Mouse (Mus musculus) frontal cortex, adult 2 months (tissue): ENCODE data around the gene Egfl8. TPM values are rescaled to one million over a fixed set of nuclear protein-coding genes. Genes with fewer than 3 reads are reported as not detected.

Experiments
- DNase-seq, 2 experiments: peaks; one replicate each; pipeline ENCODE4 v3.0.0; 2022; ENCODE audit warnings: low spot score in 1 of 2; ENCODE audit errors: extremely low spot score in 1 of 2
- polyA plus RNA-seq: library from polyadenylated mRNA; depleted of rRNA; stranded (reverse); fragments of >200 nt; gene quantifications from 2 replicates; pipeline ENCODE4 v1.2.3, GENCODE M21; 2012

Egfl8 gene
- polyA plus RNA-seq, 1 experiment = 9.7 TPM

DNA sequence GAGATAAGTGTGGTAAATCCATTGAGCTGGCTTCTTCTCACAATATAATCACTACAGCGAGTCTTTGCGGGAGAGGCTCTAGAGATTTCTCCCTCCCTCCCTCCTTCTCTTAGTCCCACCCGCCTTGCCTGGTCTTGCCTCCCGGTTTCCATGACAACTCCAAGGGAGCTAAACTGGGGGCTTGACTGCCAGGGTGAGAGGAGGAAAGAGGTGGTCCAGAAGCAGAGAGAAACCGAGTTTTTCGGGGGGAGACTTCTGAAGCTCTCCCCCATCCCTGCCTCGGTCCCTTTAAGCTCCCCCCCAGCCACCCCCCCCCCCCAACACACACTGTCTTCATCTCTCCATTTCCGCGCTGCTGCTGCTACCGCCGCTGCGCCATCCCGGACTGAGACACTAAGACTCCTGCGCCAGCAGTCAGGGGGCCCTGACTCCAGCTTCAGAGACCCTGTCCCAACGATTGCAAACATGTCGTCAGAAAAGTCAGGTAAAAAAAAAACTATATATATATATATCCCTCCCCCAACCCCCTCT, 13.5 kb upstream of the Egfl8 start, which contains the start of gene Prrt1:
Gene Prrt1 (plus strand): TSS at position 313 of the 531 bp plus-strand sequence.
- peak; percentile 66 to 77 for DNase-seq

GRCm38 (mm10) chr17:34628644-34628967, 12.8 kb upstream of the Egfl8 start:
- DNase-seq = no peak

- no peak for DNase-seq
Measured at GRCm38 (mm10) chr17:34627943-34628643, 12.3 kb upstream of the Egfl8 start, which contains the start of gene Ppt2. Ppt2 (minus strand) TSS chr17:34628510.

DNA sequence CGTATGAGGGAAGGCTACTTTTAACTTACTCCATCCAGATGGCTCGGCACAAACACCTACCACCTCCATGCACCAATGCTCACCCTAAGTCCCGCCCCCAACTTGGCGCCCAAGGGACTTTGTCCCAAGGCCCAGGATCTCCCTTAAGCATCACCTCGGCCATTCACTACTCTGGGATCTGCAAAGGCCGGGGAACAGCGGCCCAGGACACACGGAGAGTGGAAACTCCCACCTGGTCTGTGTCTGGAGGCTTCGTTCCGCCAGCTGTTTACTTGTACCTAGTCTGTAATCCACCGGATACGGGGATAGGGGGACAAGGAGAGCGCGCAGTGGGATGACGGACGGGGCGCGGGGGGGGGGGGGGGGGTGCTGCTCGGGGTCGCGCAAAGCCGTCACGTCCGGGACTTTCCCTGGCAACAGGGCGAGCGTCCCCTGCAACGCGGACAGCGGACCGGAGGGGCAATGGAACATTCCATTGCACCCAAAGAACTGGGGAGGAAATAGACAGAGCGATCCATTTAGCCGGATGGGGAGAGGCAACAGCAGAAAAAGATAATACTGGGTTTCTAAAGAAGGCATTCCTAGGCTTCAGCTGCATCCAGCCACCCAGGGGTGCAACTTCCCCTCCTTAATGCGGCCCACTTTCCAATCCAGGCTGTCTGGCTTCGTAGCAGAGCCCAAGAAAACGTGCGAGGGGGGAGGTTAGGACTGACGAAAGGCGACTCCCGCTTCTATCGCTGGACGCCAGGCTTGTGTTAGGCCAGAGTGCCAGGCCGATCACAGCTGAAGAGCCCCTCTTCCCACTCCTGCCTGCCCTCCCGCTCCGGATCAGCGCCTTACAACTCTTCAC, 11.5 kb upstream of the Egfl8 start:
- peak; percentile 82 to 93 for DNase-seq

- no peak for DNase-seq
Measured at GRCm38 (mm10) chr17:34626773-34627092, 11.0 kb upstream of the Egfl8 start.

- no peak for DNase-seq
Measured at GRCm38 (mm10) chr17:34626062-34626772, 10.4 kb upstream of the Egfl8 start.

GRCm38 (mm10) chr17:34624981-34625380, 9.2 kb upstream of the Egfl8 start:
- no peak for DNase-seq

GRCm38 (mm10) chr17:34623161-34623560, 7.4 kb upstream of the Egfl8 start:
- no peak for DNase-seq

- no peak for DNase-seq
Measured at GRCm38 (mm10) chr17:34621006-34621405, 5.2 kb upstream of the Egfl8 start.

DNA sequence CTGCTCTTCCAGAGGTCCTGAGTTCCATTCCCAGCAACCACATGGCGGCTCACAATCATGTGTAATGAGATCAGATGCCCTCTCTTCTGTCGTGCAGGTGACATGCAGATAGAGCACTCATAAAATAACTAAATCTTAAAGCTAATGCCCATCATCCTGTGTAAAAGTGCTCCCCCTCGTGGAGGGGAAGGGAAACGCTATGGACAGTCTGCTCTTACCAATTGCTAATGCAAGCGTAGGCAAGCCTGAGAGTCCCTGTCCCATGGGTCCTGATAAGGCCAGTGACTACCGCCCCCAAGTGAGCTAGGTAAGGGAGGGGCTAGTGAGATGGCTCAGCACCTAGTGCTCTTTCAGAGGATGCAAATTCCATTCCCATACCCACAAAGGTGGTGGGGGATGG, 3.2 kb upstream of the Egfl8 start:
- DNase-seq = peak in 1 of 2 experiments; percentile 83

- DNase-seq = no peak
Measured at GRCm38 (mm10) chr17:34613830-34614229, 1.9 kb downstream of the Egfl8 start.

DNA sequence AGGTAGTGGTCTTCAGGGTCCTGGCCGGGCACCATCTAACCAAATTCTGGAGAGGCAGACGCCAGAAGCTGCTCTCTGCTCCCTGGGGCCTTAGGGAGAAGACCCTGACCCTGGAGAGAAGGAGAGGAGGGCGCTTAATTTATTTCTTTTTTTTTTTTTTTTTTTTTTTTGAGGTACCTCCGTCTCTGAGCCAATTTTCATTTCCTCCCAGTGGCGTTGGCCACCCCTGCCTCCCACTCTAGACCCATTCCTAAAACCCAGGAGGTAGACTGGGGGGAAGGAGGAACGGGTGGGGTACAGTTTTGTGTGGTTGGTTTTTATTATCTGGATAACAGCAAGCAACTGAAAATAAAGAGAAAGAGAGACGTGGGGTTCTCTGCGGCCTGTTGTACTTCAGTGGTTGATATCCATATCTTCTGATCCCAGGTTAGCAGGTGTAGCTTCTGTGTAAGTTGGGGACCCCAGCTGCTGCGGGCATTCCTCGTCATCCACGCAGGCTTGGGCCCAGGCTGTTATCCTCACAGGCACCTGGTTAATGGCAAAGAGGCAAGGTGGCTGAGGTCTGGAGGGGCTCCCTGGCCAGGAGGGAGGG, 2.6 kb downstream of the Egfl8 start:
- no peak for DNase-seq

GRCm38 (mm10) chr17:34611050-34611449, 4.7 kb downstream of the Egfl8 start:
- no peak for DNase-seq

DNA sequence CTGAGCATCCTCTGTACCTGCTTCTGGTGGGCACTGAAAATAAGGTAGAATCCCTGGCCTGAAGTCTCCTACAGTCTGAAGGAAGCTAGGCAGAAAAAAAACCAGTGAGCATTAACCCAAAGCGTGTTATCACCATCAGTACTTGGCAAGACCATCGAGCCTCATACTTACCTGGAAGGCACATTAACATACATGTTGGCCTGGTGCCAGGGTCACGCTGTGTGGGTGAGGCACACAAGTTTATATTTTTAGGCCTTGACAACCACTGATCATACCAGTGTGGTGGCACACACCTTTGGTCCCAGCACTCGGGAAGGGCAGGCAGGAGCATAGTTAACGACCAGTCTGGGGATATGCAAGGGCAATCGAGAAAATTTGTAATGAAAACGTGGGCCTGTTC, 7.8 kb downstream of the Egfl8 start:
- no peak for DNase-seq

DNA sequence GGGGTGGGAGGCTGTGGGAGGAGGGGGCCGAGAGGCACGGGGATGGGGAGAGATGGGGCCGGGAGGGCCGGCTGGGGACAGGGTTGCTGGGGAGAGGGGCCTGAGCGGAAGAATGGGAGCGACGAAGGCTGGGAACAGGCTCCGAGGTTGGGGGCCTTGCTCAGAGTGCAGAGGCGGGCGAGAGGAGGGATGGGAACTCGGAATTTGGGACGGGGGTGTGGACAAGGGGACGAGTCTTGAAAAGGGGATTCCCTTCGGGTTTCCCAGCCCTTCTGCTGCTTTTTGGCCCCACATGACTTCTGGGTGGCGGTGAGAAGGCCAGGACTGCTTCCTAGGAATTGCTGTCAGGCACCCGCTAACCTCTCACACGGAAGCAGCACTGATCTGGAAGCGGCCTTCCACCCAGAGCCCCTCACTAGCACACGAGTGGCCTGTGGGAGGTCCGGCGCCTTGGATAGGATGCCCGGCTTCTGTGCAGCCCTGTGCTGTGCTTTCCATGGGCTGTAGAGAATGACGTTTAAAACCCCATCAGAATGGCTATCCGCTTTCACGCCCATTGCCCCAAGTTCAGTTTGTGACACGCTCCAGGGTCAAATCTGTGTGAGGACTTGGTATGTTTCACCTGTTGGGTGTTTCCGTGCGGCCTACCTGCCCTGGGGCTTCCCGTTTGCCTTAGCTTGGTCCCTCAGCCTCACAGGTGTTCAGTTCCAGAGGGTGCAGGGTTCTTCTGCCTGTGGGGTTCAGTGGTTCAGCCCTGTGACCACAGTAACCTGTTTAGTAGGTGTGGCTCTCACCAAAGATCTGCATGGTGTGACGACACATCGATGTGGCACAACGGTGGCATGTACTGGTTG, 9.4 kb downstream of the Egfl8 start:
- no peak for DNase-seq

DNA sequence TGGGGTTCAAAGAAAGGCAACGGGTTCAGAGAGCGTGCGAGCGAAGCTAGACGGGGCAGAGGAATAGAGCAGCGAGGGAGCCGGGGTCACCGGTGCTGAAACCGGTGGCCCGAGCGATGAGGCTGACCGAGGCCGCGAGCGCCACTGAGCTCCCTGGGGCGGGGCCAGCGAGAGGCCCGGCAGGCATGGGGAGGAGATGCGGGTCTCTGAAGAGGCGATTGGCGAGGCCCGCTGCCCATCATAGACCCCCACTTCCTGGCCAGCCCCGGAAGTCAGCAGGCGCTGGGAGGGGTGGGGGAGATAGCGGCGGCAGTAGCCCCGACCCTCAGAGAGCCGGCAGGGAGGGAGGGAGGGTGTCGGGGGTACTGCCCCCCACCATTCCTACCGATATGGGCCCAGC, 10.2 kb downstream of the Egfl8 start:
- peak; percentile 94 to 98 for DNase-seq

DNA sequence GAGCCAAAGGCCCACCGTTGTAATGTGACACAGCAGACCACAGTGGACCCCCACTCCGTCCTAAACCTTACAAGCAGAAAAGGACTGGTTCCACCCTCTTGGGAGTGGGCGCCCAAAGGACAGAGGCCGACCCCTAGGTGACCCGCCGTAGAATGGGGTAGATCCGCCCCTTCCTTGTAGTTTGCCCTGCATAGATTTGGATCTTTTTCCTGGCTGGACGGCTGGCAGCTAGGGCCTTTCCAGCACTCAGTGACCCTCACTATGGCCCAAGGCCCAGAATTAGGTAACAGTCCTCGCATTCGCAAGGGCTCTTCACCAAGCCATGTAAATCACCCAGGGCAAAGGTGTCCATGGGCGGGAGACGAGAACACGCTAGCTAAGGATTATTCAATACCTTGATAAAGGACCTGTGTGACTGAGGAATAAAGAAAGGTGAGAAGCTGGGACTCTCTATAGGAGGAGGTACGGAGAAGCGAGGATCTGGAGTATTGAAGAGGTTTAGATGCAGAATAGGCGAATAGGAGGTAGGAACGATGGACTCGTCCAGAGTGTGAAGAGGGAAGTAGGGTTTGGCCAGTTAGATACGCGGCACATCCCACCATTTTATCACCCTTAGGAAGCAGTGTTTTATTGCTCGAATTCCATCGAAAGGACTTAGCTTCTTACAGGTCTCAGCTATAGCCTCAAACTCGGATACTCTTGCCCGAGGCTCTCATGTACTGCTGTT, 11.1 kb downstream of the Egfl8 start:
- no peak for DNase-seq

DNA sequence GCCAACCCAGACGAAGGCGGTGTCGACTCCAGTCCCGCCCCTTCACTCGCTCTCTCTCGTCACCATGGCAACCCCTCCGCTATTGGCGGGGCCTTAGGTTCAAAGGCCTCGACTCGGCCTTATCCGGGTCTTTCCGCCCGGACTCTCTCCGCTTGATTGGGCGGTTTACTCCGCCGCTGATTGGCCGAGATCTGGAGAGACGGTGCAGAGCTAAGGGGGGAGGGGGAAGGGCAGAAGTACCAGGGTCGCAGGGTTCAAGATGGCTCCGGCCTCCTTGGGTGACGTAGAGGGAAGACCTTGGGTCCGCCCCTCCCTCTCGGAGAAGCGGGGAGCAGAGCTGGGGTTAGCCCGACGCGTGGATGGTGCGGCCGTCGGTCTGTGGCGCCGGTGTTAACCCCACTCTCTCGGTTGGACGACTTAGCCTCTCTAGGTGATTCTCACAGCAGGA, 11.7 kb downstream of the Egfl8 start, which contains the start of gene Agpat1:
Gene Agpat1 (plus strand): TSS at position 202 of the 448 bp plus-strand sequence.
- peak; percentile 98 for DNase-seq
